Mouse (Mus musculus) frontal cortex, postnatal 25 days (tissue): Measurements from ENCODE around the gene Fxyd7.
A peak's percentile ranks its signal among the peaks of the same experiment; 100 is the strongest.

Source experiments
- DNase-seq, 2 experiments: peaks; one replicate each; pipeline ENCODE4 v3.0.0; 2022; ENCODE audit warnings: low spot score in 2 of 2

The Fxyd7 gene

DNA sequence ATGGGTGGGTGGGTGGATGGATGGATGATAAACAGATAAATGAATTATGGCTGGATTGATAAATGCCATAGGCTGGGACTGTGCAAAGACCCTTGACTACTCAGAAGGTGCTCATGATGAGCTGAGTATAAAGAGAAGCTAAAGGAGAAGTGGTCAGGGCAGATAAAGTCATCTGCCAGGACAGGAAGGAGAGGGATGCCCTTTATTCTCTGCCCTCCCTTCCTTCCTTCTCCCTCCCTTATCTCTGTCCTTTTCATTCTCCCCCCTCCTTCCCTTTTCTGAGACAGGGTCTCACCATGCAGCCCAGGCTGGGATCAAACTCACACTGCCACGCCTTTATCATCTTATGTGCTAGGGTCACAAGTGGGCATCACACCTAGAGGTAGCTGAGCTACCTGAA lies 43.5 kb downstream of the Fxyd7 start:
- no peak for DNase-seq

DNA sequence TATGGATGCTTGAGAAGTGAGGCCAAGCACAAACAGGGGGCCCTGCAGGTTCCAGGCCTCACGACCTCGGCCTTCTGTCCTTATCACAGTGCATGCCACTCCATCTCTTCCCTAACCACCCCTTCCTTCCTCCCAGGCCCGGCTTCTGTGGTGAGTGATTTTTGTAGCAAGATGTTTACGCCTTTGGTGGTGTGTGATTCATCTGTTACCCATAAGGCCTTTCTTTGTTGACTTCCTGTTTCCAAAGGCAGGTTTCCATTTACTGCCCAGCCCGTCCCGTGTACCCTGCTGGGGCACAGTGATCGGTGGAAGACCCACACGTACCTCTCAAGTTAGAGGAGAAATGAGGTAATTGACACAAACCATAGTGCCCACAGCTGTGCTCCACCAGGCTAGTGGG lies 48.6 kb downstream of the Fxyd7 start:
- DNase-seq: no peak

- DNase-seq: peak in 1 of 2 experiments; percentile 8
These were observed 50.7 kb downstream of the Fxyd7 start for GRCm38 (mm10) chr7:31000505-31001020.

GRCm38 (mm10) chr7:30996491-30996890 lies 54.8 kb downstream of the Fxyd7 start:
- no peak for DNase-seq

DNA sequence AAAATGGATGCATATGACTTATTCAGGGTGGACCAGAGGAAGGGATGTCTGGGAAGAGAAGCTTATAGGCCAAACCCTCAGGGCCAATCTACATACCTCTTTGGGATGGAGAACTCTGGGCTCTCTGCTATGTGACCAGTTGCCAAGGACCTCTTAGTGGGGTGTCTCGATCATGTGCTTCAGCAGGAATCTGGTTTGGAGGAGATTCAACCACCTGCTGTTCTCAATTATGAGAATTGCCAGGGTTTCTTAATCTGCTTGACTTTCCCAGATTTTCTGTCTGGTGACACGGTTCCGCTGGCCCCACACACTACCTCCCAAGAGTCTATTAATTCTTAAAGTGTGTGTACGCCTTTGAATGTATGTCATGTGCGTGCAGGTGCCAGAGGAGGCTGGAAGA lies 57.3 kb downstream of the Fxyd7 start:
- DNase-seq: no peak
